Mouse (Mus musculus) midbrain, embryonic 16.5 days (tissue): Measurements from ENCODE around the gene Ttc28. TPM values are rescaled to one million over a fixed set of nuclear protein-coding genes. Genes with fewer than 3 reads are reported as not detected.

Experiments
- ATAC-seq: fragments of 200-750 bp; cut with Nextera tagmentation; 2 replicates; pipeline ENCODE4 v1.8.0; 2017; ENCODE audit warnings: moderate TSS enrichment
- H3K27ac ChIP-seq: fragments of 300-500 bp; sonication (generic); 2 replicates; pipeline ENCODE4 v1.5.1; 2014; ENCODE audit warnings: mild to moderate bottlenecking, low read length, mixed read lengths
- H3K27me3 ChIP-seq: fragments of 300-500 bp; sonication (generic); 2 replicates; pipeline ENCODE4 v1.6.1; 2014; ENCODE audit warnings: low read depth, low read length, mixed read lengths; ENCODE audit not compliant: control insufficient read depth, insufficient read depth
- H3K36me3 ChIP-seq: fragments of 300-500 bp; sonication (generic); 2 replicates; pipeline ENCODE4 v1.6.1; 2014; ENCODE audit warnings: mild to moderate bottlenecking, low read length, moderate library complexity, mixed read lengths; ENCODE audit not compliant: control insufficient read depth, insufficient read depth
- H3K4me1 ChIP-seq: fragments of 300-500 bp; sonication (generic); 2 replicates; pipeline ENCODE4 v1.6.1; 2014; ENCODE audit warnings: mild to moderate bottlenecking, low read length, mixed read lengths; ENCODE audit not compliant: control insufficient read depth, insufficient read depth
- H3K4me2 ChIP-seq: fragments of 300-500 bp; sonication (generic); 2 replicates; pipeline ENCODE4 v1.6.1; 2014; ENCODE audit warnings: mild to moderate bottlenecking, low read length, mixed read lengths
- H3K4me3 ChIP-seq: fragments of 300-500 bp; sonication (generic); 2 replicates; pipeline ENCODE4 v1.5.1; 2014; ENCODE audit warnings: low read depth, mild to moderate bottlenecking, low read length, moderate library complexity, mixed read lengths
- H3K9ac ChIP-seq: fragments of 300-500 bp; sonication (generic); 2 replicates; pipeline ENCODE4 v1.6.1; 2014; ENCODE audit warnings: low read depth, low read length, mixed read lengths
- H3K9me3 ChIP-seq: fragments of 300-500 bp; sonication (generic); replicated peaks from 2 replicates; pipeline ENCODE4 v1.6.1; 2014; ENCODE audit warnings: mild to moderate bottlenecking, low read length, mixed read lengths; ENCODE audit not compliant: control insufficient read depth, poor library complexity, severe bottlenecking
- WGBS: fragments of 180-500 bp; shearing (Covaris S2); extraction: QIAGEN DNeasy Blood & Tissue Kit; methylation state at CpG from one replicate; pipeline ENCODE4 v1.1.7; 2014; 5-methylcytosine and 5-hydroxymethylcytosine counted together
- polyA plus RNA-seq: library from polyadenylated mRNA; unstranded; fragments of >200 nt; fragmentation: Nextera tagmentation; extraction: Ambion mirVana; gene quantifications from 2 replicates; pipeline ENCODE4 v1.2.1, GENCODE M21; 2015

Gene Ttc28
- polyA plus RNA-seq, 1 experiment from 2014 or later, result 16.6 TPM

DNA sequence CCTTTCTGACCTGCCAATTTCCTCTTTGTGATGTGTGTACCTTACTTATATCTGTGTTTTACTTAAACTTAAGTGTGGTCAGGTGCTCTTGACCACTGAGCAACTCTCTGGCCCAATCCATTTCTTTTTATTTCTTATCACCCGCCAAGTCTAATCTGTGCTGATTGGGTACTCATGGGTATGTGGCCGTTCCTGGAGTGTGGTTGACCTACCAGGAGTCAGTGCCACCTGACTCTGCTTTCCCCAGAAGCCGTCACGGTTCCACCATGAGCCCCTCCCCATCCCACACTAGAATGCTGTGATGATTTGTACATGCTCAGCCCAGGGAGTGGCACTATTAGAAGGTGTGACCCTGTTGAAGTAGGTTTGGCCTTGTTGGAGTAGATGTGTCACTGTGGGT, 153.9 kb downstream of the Ttc28 start:
- no peaks in the 10 kb centered on the region for H3K9me3 ChIP-seq
- H3K4me2 ChIP-seq, result no peak overlapping the region
- no peak overlapping the region for H3K27ac ChIP-seq
- peaks cover 20% of the 10 kb centered on the region for H3K4me1 ChIP-seq
- H3K4me3 ChIP-seq, result no peak overlapping the region
- H3K36me3 ChIP-seq, result no peaks in the 10 kb centered on the region
- 94% methylated on average over 4 of the region's 4 CpGs for WGBS
- H3K9ac ChIP-seq, result no peak overlapping the region
- H3K27me3 ChIP-seq, result no peaks in the 10 kb centered on the region
- no peak for ATAC-seq

DNA sequence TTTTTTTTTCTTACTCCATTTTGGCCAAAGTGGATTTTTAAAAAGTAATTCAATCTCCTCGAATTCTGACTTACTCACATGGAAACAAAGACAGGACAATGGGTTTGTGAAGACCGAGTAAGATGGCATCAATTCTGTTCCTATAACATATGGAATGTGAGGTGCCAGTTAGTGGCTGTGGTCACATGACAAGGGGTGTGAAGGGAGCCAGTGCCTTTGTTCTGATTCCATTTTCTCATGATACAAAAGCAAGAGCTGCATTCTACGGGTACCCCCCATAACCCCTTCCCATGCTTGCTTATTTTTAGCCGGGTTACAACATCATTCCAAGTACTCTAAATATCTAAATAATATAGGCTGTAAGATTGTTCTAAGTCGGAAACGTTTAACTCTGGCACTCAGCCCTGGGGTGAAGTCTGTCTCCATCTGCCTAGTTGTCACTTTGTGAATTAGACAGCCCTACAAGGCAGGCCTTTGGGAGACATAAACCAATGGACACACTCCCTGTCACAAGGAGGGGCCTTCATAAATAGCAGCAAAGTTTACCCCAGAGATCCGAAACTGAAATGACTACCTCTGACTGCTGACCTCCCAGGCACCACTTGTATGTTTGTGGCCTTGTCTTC, 157.6 kb downstream of the Ttc28 start:
- H3K27me3 ChIP-seq, result no peaks in the 10 kb centered on the region
- H3K36me3 ChIP-seq, result no peaks in the 10 kb centered on the region
- H3K27ac ChIP-seq, result no peak overlapping the region
- 80% methylated on average over 7 of the region's 7 CpGs for WGBS
- H3K4me1 ChIP-seq, result peaks cover 35% of the 10 kb centered on the region
- ATAC-seq, result no peak
- H3K4me3 ChIP-seq, result no peak overlapping the region
- H3K4me2 ChIP-seq, result no peak overlapping the region
- H3K9me3 ChIP-seq, result no peaks in the 10 kb centered on the region
- H3K9ac ChIP-seq, result no peak overlapping the region

DNA sequence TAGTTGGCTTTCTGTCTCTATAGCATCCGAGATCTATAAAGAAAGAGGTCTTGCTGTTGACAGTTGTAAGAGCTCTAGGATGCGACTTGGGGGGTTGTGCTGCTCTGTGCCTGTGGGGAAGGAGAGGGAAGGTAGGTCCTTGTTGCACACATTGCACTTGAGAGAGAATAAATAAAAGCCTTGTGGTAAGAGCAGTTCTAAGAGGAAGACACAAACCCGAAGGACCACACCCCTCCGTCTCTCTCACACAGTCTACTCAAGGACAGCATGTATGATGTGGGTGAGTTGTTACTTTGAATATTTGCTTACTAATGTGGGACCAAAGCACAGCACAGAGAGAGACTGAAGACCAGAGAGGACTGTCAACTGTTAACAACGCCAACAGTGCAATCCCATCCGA, 160.2 kb downstream of the Ttc28 start:
- no peaks in the 10 kb centered on the region for H3K9me3 ChIP-seq
- H3K4me2 ChIP-seq, result no peak overlapping the region
- H3K4me3 ChIP-seq, result no peak overlapping the region
- no peak overlapping the region for H3K9ac ChIP-seq
- WGBS, result 54% methylated on average over 6 of the region's 6 CpGs
- H3K4me1 ChIP-seq, result peaks cover 58% of the 10 kb centered on the region
- ATAC-seq, result no peak
- no peaks in the 10 kb centered on the region for H3K36me3 ChIP-seq
- peak overlapping the region; percentile 67; the same call in 1 of the 2 replicates for H3K27ac ChIP-seq
- H3K27me3 ChIP-seq, result no peaks in the 10 kb centered on the region

DNA sequence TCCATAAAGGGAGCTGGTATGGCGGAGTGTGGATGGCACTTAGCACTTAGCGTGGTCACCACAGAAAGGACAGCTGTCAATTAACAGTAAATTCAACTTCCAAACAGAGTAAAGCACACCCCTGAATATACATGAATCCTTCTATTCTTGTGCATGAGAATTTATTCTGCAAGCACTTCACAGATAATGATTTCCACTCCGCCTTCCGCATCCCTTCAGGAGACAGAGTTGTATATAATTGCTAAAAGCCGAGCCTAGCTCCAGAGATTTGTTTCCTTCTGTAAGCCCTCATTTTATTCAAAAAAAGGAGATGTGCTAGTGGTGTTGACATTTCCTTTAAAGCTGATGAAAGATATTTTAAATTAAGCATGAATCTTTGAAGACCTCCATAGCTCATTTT, 162.3 kb downstream of the Ttc28 start:
- Histone ChIP-seq H3K4me1 (peaks cover 75% of the 10 kb centered on the region), H3K27me3 (no peaks in the 10 kb centered on the region), H3K9me3 (no peaks in the 10 kb centered on the region), H3K27ac (peak overlapping the region; percentile 64), H3K36me3 (no peaks in the 10 kb centered on the region), H3K9ac (no peak overlapping the region), H3K4me3 (no peak overlapping the region), H3K4me2 (peak overlapping the region; percentile 8; the same call in 1 of the 2 replicates)
- ATAC-seq, result peak; percentile 21; the same call in 1 of the 2 replicates
- WGBS, result 45% methylated on average over 5 of the region's 5 CpGs

DNA sequence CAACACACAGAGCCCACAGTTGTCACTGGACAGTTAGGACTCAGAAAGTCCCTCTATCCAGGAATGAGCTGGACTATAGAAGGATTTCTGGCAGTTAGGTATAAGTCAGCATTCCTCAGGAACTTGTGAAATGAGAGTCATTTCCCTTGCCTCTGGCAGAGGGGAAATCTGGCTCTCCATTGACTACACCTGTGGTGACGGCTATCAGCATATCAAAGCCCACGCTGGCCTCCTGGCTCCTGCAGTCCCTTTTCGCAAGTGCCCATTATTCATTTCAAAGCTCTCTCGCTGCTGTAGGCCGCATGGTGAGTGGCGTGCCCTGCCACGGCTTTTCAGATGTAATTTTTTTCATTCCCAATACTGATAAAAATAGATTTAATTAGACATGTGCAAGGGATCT, 164.6 kb downstream of the Ttc28 start:
- Histone ChIP-seq H3K9ac (peak overlapping the region; percentile 21; the same call in 1 of the 2 replicates), H3K9me3 (no peaks in the 10 kb centered on the region), H3K4me3 (no peak overlapping the region), H3K36me3 (no peaks in the 10 kb centered on the region), H3K4me2 (no peak overlapping the region), H3K27ac (peak overlapping the region; percentile 36), H3K4me1 (peaks cover 71% of the 10 kb centered on the region), H3K27me3 (no peaks in the 10 kb centered on the region)
- 18% methylated on average over 7 of the region's 7 CpGs for WGBS
- no peak for ATAC-seq

DNA sequence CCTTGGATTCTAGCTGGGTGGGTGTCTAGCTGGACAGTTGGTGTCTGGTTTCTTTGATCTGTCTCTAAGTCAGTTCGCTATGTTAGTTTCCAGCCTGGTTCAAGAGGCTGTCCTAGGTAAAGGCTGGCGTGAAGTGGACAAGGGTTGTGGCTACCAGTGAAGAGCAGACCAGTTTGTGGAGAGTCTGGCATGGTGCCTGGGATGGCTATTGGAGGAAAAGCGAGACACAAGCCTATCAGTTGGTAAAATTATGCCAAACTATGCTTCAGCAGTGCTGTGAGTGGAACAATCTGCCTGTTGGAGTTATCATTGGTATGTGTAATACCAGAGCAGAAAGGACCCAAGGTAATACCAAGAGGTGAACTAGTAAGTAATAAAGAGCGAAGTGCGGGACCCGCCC, 166.8 kb downstream of the Ttc28 start:
- Histone ChIP-seq H3K9ac (no peak overlapping the region), H3K4me3 (no peak overlapping the region), H3K27me3 (no peaks in the 10 kb centered on the region), H3K9me3 (no peaks in the 10 kb centered on the region), H3K4me1 (peaks cover 59% of the 10 kb centered on the region), H3K27ac (no peak overlapping the region), H3K4me2 (no peak overlapping the region), H3K36me3 (no peaks in the 10 kb centered on the region)
- WGBS, result 90% methylated on average over 6 of the region's 6 CpGs
- no peak for ATAC-seq

DNA sequence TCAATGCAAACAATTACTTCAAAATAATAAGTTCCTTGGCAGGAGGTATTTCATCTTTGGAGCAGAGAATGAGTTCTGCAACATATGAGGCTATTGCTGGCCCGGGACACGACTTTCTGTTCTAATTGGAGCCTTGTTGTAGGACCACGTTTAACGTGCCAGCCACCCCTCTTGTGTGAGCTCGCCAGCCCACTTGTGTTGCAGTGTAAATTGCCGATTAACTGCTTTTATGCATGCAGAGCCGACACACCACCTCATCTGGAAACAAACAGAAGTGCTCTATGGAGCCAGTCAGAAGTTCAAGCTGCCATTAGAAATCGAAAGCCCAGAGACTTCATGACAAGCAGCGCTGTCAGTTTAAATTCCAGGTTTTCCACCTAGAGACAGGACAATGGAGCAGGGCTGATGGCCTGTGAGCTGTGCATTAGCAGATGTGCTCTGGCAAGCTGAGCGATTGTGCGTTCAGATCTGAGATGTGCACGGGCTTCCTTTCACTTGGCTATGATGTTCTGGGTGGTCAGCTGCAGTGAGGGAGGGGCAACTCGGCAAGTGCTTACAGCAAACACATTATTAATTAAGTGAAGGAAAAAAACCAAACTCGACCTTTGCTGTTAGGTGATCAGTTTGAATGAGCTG, 167.4 kb downstream of the Ttc28 start:
- Histone ChIP-seq H3K4me2 (no peak overlapping the region), H3K36me3 (no peaks in the 10 kb centered on the region), H3K4me1 (peaks cover 54% of the 10 kb centered on the region), H3K9me3 (no peaks in the 10 kb centered on the region), H3K4me3 (no peak overlapping the region), H3K9ac (no peak overlapping the region), H3K27ac (no peak overlapping the region), H3K27me3 (no peaks in the 10 kb centered on the region)
- no peak for ATAC-seq
- WGBS, result 33% methylated on average over 14 of the region's 14 CpGs

DNA sequence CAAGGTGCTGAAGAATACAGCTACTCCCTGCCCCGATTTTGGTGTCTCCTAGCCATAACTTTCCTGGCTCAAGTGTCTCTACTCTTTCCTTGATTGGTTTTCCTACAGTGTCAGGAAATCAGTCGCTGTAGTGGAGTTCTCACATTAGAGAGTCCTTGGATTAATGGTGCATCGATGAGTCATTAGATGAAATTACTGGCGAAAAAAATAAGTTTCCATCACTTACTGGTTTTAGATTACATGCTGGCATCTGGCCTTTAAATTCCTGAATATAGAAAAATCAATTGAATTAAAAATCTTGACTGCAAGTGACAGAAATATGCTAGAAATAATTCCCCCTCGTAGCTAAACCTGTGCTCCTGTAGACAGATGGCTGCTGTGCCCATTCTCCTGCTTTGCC, 168.4 kb downstream of the Ttc28 start:
- Histone ChIP-seq H3K9ac (no peak overlapping the region), H3K9me3 (no peaks in the 10 kb centered on the region), H3K4me1 (peaks cover 44% of the 10 kb centered on the region), H3K4me3 (no peak overlapping the region), H3K27me3 (no peaks in the 10 kb centered on the region), H3K36me3 (no peaks in the 10 kb centered on the region), H3K27ac (no peak overlapping the region), H3K4me2 (no peak overlapping the region)
- ATAC-seq, result no peak
- 89% methylated on average over 5 of the region's 5 CpGs for WGBS

DNA sequence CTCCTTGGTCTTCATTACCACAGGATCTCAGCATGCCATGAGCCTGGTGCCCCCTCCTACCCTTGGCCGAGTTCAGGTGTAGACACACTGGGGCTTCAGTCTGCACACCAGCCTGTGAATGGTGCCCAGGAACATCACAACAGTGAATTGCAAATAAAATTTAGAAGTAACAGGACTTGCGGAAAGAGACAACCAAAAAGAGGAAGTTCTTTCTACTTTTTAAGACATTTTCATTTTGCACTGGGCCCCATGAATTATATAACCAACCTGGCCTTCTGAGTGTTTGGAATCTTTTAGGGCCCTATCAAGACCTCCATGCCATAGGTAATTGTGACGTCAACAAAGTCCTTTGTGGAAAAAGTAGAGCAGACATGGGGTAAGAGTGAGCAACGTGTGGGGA, 170.0 kb downstream of the Ttc28 start:
- ATAC-seq, result no peak
- Histone ChIP-seq H3K27me3 (no peaks in the 10 kb centered on the region), H3K9ac (no peak overlapping the region), H3K36me3 (no peaks in the 10 kb centered on the region), H3K9me3 (no peaks in the 10 kb centered on the region), H3K4me3 (no peak overlapping the region), H3K27ac (no peak overlapping the region), H3K4me1 (peaks cover 44% of the 10 kb centered on the region), H3K4me2 (no peak overlapping the region)
- WGBS, result 90% methylated on average over 4 of the region's 4 CpGs
